Mouse (Mus musculus): ENCODE measurements around the gene Gale.

DNA sequence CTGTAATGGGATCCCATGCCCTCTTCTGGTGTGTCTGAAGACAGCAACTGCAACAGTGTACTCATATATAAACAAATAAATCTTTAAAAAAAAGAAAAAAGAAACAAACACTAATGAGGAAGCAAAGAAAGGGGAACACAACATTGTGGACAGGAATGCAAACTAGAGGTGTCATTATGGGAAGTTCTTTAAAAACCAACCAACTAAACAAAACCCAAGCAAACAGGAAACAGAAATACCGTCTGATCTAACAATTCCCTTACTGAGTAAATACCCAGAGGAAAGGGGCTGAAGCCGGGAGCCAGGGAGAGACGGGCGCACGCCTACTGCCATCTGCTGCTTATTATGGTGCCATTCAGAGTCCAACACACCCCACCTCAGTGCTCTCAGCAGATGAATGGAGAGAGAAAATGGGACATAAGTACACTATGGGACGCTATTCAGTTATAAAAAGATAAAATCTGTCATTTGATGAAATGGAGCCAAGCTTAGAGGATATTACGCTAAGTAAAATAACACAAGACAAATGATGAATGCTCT, 18.1 kb downstream of the Gale start:
- TF ChIP-seq GATA1 (IDR thresholded peaks at IDR 0.05; ENCODE audit: borderline replicate concordance, low read length) = no peak
- no peak for TF ChIP-seq FLI1 (IDR thresholded peaks at IDR 0.05; ENCODE audit: low read length)

All from megakaryocyte, embryonic 14.5 days (primary cell).